Mouse (Mus musculus): Measurements from ENCODE around the gene Ampd3.

The Ampd3 gene

GRCm38 (mm10) chr7:110769094-110769493 is 1.1 kb downstream of the Ampd3 start:
- no peak for DNase-seq (ENCODE audit: extremely low spot score)

GRCm38 (mm10) chr7:110770949-110771348 is 2.9 kb downstream of the Ampd3 start:
- no peak for DNase-seq (ENCODE audit: extremely low spot score)

DNA sequence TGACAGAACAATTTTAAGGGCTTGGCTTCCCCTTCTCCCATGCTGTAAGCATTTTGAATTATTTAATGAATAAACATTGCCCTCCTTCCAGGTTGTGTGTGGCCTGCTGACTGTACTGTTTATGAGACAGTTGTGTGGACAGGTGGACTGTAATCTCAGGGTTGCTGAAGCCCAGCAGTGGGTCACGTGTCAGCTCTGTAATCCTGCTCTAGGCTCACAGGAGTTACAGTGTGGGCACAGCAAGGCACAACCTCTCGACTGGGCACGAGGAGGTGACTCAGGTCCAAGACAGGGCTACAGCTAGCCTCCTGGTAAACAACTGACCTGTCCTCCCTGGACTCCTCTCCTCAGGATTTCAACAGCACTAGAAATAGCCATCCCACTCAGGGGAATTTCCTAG is 4.3 kb downstream of the Ampd3 start:
- no peak for DNase-seq (ENCODE audit: extremely low spot score)

- DNase-seq (ENCODE audit: extremely low spot score): no peak
Observed at GRCm38 (mm10) chr7:110773204-110774002, 5.4 kb downstream of the Ampd3 start.

- no peak for DNase-seq (ENCODE audit: extremely low spot score)
Observed at GRCm38 (mm10) chr7:110774077-110774476, 6.1 kb downstream of the Ampd3 start.

GRCm38 (mm10) chr7:110774674-110775073 is 6.7 kb downstream of the Ampd3 start:
- DNase-seq (ENCODE audit: extremely low spot score): no peak

DNA sequence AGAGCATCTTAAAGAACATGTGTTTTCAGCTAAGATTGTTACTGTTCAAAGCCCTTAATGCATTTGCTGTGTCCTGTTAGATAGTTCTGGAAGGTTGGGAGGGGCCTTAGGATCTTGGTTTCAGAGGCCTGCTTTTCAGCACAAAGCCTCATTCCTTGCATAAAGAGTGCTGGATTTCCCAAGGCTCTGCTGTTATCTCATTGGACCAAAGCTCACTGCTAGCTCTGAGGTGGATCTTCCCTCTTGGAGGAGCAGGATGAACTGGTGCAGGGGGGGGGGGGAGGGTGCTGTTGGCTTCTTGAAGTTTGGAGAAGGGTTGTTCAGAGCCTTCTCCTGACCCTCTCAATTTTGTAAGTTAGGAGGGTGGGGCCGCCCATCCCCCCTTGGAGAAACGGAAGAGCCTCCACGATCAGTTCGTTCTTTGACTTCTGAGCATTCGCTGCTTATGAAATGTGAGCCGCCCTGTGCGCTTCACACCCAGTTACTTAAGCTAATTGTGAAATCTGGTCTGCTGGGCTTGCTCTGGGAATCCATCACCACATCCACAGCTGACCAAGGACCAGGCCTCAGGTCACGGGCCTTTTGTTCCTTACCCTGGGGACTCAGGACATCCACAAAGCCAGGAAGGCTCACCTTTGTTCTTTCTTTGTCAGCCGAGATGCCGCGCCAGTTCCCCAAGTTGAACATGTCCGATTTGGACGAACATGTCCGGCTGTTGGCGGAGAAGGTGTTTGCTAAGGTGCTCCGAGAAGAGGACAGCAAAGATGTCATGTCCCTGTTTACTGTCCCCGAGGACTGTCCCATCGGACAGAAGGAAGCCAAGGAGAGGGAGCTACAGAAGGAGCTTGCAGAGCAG is 9.4 kb downstream of the Ampd3 start:
- DNase-seq (ENCODE audit: extremely low spot score): no peak

GRCm38 (mm10) chr7:110778933-110779332 is 10.9 kb downstream of the Ampd3 start:
- no peak for DNase-seq (ENCODE audit: extremely low spot score)

GRCm38 (mm10) chr7:110779605-110780111 is 11.7 kb downstream of the Ampd3 start:
- DNase-seq (ENCODE audit: extremely low spot score): no peak

- DNase-seq (ENCODE audit: extremely low spot score): no peak
Observed at GRCm38 (mm10) chr7:110780520-110780919, 12.5 kb downstream of the Ampd3 start.

DNA sequence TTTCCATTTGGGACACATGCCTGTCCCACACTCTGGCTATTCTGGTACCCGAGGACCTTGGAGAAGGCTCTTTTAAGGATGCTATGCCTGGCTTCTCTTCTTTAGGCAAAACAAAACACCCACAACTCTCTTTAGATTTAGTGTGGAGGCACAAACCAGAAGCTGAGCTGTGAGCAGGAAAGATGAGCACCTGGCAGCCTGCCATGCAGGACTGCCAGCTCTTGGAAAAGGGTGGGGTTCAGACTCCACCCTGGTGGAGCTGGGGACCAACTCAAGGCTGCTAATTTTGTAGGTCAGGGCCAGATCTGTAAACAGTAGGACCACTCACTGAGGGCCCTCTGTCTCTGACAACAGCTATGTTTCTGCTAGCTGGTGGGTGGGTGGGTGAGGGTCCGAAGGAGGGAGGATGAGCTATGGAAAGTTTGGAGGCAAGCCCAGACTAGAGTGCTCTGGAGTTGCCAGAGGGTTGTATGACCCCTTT is 13.3 kb downstream of the Ampd3 start:
- no peak for DNase-seq (ENCODE audit: extremely low spot score)

GRCm38 (mm10) chr7:110782135-110782534 is 14.1 kb downstream of the Ampd3 start:
- DNase-seq (ENCODE audit: extremely low spot score): no peak

DNA sequence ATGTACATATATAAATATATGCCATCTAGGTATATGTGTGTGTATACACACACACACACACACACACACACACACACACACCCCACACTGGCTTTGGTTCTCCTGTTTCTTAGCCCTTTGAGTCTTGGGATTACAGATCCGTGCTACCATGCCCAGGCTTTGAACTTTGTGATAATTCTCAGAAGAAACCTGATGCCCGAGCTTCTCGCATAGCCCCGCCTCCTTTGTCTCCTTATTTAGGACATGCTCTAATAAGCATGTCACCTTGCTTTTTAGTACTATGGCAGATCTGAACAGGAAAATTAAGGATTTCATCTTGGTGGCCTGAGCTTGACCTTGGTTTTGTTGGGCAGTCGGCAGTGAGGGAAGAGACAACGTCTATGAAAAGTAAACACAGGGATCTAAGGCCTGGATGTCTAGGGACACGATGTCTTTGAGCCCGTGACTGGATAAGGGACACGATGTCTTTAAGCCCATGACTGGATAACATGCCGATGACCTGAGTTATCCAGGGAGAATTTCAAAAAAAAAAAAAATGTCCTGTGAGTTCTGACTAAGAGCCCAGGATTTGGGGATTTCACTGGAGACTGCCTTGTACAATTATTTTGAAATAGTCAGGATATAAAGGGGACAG is 15.0 kb downstream of the Ampd3 start:
- DNase-seq (ENCODE audit: extremely low spot score): no peak

DNA sequence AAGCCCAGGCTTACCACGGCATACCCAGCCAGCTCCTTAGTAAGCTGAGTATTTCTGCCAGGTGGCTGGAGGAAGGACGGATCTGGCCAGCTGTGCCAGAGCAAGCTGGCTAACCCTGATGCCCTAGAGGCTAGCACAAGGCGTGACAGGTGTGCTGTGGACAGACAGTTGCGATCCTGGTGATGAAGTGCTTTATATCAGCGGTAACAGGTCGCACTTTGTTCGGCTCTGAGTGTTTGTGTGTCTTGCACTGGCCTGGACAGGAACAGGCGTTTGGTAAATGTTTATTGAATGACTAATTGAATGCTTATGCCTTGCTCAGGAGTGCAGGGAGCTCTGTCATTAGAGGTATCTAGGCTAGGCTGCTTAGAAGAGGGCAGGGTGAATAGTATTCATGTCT is 17.0 kb downstream of the Ampd3 start:
- no peak for DNase-seq (ENCODE audit: extremely low spot score)

DNA sequence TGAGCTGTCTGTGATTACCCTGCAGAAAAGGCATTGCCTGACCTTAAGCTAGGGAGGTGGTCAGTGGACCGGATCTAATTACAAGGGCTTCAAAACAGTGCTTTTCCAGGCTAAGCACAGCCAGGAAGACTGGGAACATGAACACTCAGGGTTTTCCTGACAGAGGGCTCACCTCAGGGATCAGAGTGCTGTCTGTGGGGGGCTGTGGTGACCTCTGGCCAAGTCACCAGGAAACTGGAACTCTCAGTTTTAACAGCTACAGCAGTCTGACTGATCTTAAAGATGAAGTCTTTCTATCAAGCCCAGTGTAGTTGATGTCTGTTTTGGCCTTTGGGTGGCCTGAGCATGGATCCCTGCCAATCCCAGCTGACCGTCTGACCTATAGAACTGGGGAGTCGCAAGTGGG is 17.7 kb downstream of the Ampd3 start:
- no peak for DNase-seq (ENCODE audit: extremely low spot score)

GRCm38 (mm10) chr7:110787310-110787709 is 19.3 kb downstream of the Ampd3 start:
- DNase-seq (ENCODE audit: extremely low spot score): no peak

- no peak for DNase-seq (ENCODE audit: extremely low spot score)
Observed at GRCm38 (mm10) chr7:110790878-110791277, 22.9 kb downstream of the Ampd3 start.

GRCm38 (mm10) chr7:110792201-110792600 is 24.2 kb downstream of the Ampd3 start:
- DNase-seq (ENCODE audit: extremely low spot score): no peak

DNA sequence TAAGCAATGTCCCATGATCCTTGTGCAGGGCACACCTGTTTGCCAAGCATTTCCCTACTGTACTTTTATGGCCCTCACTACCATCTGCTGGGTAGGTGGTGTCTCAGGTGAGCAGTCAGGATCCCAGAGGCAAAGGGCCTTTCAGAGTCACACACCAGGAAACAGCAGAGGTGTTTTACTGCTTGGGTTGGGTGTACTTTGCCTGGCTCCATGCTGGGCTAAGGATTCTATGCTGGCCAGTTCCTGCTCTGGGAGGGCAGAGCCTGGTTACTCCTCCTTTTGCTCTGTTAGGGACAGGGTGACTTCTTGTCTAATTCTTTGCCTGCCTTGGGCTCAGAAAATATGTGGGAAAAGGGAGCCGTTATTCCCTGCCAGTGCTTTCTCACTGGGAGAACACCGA is 24.8 kb downstream of the Ampd3 start:
- no peak for DNase-seq (ENCODE audit: extremely low spot score)

GRCm38 (mm10) chr7:110794722-110795121 is 26.7 kb downstream of the Ampd3 start:
- DNase-seq (ENCODE audit: extremely low spot score): no peak

DNA sequence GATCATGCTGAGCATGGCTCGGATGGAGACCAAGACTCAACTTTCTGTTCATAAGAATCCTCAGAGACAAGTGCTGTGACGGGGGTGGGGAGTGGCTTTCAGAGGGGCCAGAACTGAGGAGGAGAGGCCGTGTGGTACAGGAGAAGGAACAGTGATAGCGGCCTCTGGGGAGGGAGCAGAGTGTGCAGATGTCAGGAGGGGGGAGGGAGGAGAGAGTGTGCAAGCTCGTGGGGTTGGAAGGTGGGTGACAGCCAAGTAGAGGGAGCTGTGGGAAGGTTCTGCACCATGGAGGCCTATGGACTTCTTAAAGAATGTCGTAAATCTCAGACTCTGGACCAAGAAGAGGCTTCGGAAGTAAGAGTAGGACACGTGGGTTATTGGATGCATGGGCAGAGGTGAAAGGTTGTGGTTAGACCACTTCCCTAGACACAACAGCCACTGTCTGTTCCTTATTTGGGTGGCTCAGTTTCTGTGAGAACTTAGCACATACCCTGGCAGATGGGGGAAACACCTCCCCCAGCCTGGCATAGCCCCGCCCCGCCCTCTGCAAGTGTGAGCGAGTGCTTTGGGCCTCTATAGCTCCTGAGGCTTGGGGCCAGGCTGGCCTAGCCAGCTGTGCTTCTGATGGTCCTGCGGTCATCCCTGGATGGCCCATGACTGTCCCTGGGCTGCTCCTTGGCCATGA is 28.5 kb downstream of the Ampd3 start:
- no peak for DNase-seq (ENCODE audit: extremely low spot score)

All from embryo, embryonic 9.5 days (tissue).